Comparison of ENCODE assay signal across 15 mouse cellular contexts in genomic region chr2:70640968-70641367, GRCm38 (mm10). TPM values are rescaled to one million over a fixed set of nuclear protein-coding genes. Genes with fewer than 3 reads are reported as not detected.
DNase-seq lines count a peak whose midpoint lies in the region; ATAC-seq and TF ChIP-seq lines count a peak whose summit lies in the region.
"Had no signal": no experiment of that assay in that cellular context is flagged by ENCODE, and none has a peak within 500 bp of the region (broad histone marks: within the 10 kb centered on the region; RNA-seq: fewer than 3 reads in every experiment).

No protein-coding gene starts in this region.

- H3K4me2 ChIP-seq in liver, postnatal 0 days (ENCODE audit: low read depth, low read length) = no peak overlapping the region
- no peak overlapping the region for H3K4me2 ChIP-seq in liver, embryonic 12.5 days
- H3K4me2 ChIP-seq: forebrain, embryonic 13.5 days had no signal

- intact Hi-C loops in heart, adult 2 months (cut with DNase I) = no loop called here

- H3K36me3 ChIP-seq in heart, adult 2 months (ENCODE audit: control insufficient read depth, insufficient read depth, low read length) = no peaks in the 10 kb centered on the region
- no peaks in the 10 kb centered on the region for H3K36me3 ChIP-seq in heart, embryonic 10.5 days
- H3K36me3 ChIP-seq in liver, postnatal 0 days (replicated peaks; ENCODE audit: insufficient read depth, low read length) = no peaks in the 10 kb centered on the region
- no peaks in the 10 kb centered on the region for H3K36me3 ChIP-seq in liver, embryonic 12.5 days
- H3K36me3 ChIP-seq: hindbrain, embryonic 10.5 days had no signal

- TF ChIP-seq EP300 in heart, adult 2 months (IDR thresholded peaks at IDR 0.05; ENCODE audit: insufficient read depth, low read depth, low read length) = no peak
- TF ChIP-seq EP300 in liver, postnatal 0 days (IDR thresholded peaks at IDR 0.05; ENCODE audit: low read depth) = no peak

- no peak for DNase-seq in heart, adult 2 months
- no peak for DNase-seq in heart, embryonic 10.5 days (ENCODE audit: low spot score)
- DNase-seq in liver, postnatal 0 days = no peak
- DNase-seq in A20 (ENCODE audit: low read depth, low spot score) (peak; percentile 33), ZHBTc4 (ENCODE audit: low read depth, low spot score) (peak; percentile 64)
- no peak for DNase-seq in adrenal gland, postnatal 4 days (ENCODE audit: low spot score in 2 of 2)
- DNase-seq in frontal cortex, adult 2 months (ENCODE audit: extremely low spot score in 1 of 2, low spot score in 1 of 2) = no peak
- DNase-seq: adrenal gland, postnatal 14 days; cerebellum, adult 9-11 months; lung, adult 18-20 months; midbrain, embryonic 14.5 days had no signal

- no peak overlapping the region for H3K4me3 ChIP-seq in heart, adult 2 months
- H3K4me3 ChIP-seq in heart, embryonic 10.5 days = no peak overlapping the region
- no peak overlapping the region for H3K4me3 ChIP-seq in liver, postnatal 0 days (ENCODE audit: low read depth, low read length)
- H3K4me3 ChIP-seq in liver, embryonic 12.5 days = no peak overlapping the region
- H3K4me3 ChIP-seq: forebrain, embryonic 13.5 days; hindbrain, embryonic 10.5 days had no signal

- H3K9ac ChIP-seq in heart, adult 2 months (ENCODE audit: low read depth, low read length) = no peak overlapping the region
- no peak overlapping the region for H3K9ac ChIP-seq in liver, postnatal 0 days (replicated peaks)
- H3K9ac ChIP-seq in liver, embryonic 12.5 days = no peak overlapping the region
- H3K9ac ChIP-seq: forebrain, embryonic 13.5 days had no signal

- H3K27me3 ChIP-seq in heart, adult 2 months (ENCODE audit: control insufficient read depth, insufficient read depth, low read length) = no peaks in the 10 kb centered on the region
- no peaks in the 10 kb centered on the region for H3K27me3 ChIP-seq in heart, embryonic 10.5 days (ENCODE audit: insufficient read depth, poor library complexity, severe bottlenecking)
- H3K27me3 ChIP-seq in liver, postnatal 0 days (ENCODE audit: insufficient read depth, low read length) = no peaks in the 10 kb centered on the region
- no peaks in the 10 kb centered on the region for H3K27me3 ChIP-seq in liver, embryonic 12.5 days (replicated peaks)
- H3K27me3 ChIP-seq: forebrain, embryonic 13.5 days had no signal

- no peaks in the 10 kb centered on the region for H3K9me3 ChIP-seq in heart, embryonic 10.5 days
- no peaks in the 10 kb centered on the region for H3K9me3 ChIP-seq in liver, postnatal 0 days (ENCODE audit: low read length)
- 0 out of 2 replicates have a peak, but pooled peaks cover 3% of the 10 kb centered on the region for H3K9me3 ChIP-seq in liver, embryonic 12.5 days (replicated peaks)
- H3K9me3 ChIP-seq: forebrain, embryonic 13.5 days had no signal

- no peaks in the 10 kb centered on the region; the same call in 1 of the 2 replicates for H3K4me1 ChIP-seq in heart, adult 2 months (ENCODE audit: control insufficient read depth, insufficient read depth, low read length)
- no peaks in the 10 kb centered on the region for H3K4me1 ChIP-seq in heart, embryonic 10.5 days
- no peaks in the 10 kb centered on the region for H3K4me1 ChIP-seq in liver, postnatal 0 days (ENCODE audit: insufficient read depth)
- no peaks in the 10 kb centered on the region for H3K4me1 ChIP-seq in liver, embryonic 12.5 days

- H3K79me2 ChIP-seq in heart, adult 2 months (replicated peaks; ENCODE audit: control insufficient read depth, insufficient read depth, low read length) = no peaks in the 10 kb centered on the region

- 0 out of 2 replicates have a peak, but pooled peaks have one; percentile 7 for TF ChIP-seq CTCF in heart, adult 2 months (IDR thresholded peaks at IDR 0.05)
- 0 out of 2 replicates have a peak, but pooled peaks have one; percentile 18 for TF ChIP-seq CTCF in liver, postnatal 0 days (IDR thresholded peaks at IDR 0.05; ENCODE audit: low read depth)

- H3K27ac ChIP-seq in heart, adult 2 months = no peak overlapping the region
- no peak overlapping the region for H3K27ac ChIP-seq in heart, embryonic 10.5 days
- no peak overlapping the region for H3K27ac ChIP-seq in liver, postnatal 0 days (ENCODE audit: low read depth)
- no peak overlapping the region for H3K27ac ChIP-seq in liver, embryonic 12.5 days
- H3K27ac ChIP-seq: forebrain, embryonic 13.5 days; hindbrain, embryonic 10.5 days had no signal

- no peak for TF ChIP-seq POLR2A in heart, adult 2 months (IDR thresholded peaks at IDR 0.05; ENCODE audit: insufficient read depth, low read depth, low read length)

- ATAC-seq in liver, postnatal 0 days = no peak
- no peak for ATAC-seq in liver, embryonic 12.5 days
- ATAC-seq: activated CD4-positive, CD25-positive, alpha-beta regulatory T cell, adult 4 months; forebrain, embryonic 13.5 days had no signal

RNA-seq across cellular contexts. Expression of gene Gorasp2, which starts 20.4 kb away (rescaled TPM):
- 10 to 100 TPM; 59.5 to 67.8 TPM for total RNA-seq in heart, adult 2 months (2021)
- 80.2 and 91.4 TPM in 2 replicates for polyA plus RNA-seq in heart, adult 2 months (2012; rRNA removed)
- 198 and 205 TPM in 2 replicates for polyA plus RNA-seq in heart, embryonic 10.5 days (2016; fragmentation: Nextera tagmentation; extraction: Ambion mirVana)
- 61.8 and 64.7 TPM in 2 replicates for polyA plus RNA-seq in liver, postnatal 0 days (2015; fragmentation: Nextera tagmentation; extraction: Ambion mirVana)
- 78.5 and 84.3 TPM in 2 replicates for polyA plus RNA-seq in liver, embryonic 12.5 days (2016; fragmentation: Nextera tagmentation; extraction: Ambion mirVana)
- 100 to 1,000 TPM; 106 to 110 TPM for total RNA-seq in adrenal gland, postnatal 4 days (2021)
- 80.5 and 81.2 TPM in 2 replicates for polyA plus RNA-seq in frontal cortex, adult 2 months (2012; rRNA removed)

RNA-seq across cellular contexts. Expression of gene Gm26558, which starts 20.9 kb away (rescaled TPM):
- total RNA-seq in heart, adult 2 months (2021) = not detected
- polyA plus RNA-seq in heart, adult 2 months (2012; rRNA removed) = not detected in 2 replicates
- 3.8 and 4.6 TPM in 2 replicates for polyA plus RNA-seq in heart, embryonic 10.5 days (2016; fragmentation: Nextera tagmentation; extraction: Ambion mirVana)
- 0.80 and 1.2 TPM in 2 replicates for polyA plus RNA-seq in liver, postnatal 0 days (2015; fragmentation: Nextera tagmentation; extraction: Ambion mirVana)
- 2.5 and 3.4 TPM in 2 replicates for polyA plus RNA-seq in liver, embryonic 12.5 days (2016; fragmentation: Nextera tagmentation; extraction: Ambion mirVana)
- under 1 TPM in 1 of 2 experiments, not detected in 1; 0.48 TPM for total RNA-seq in adrenal gland, postnatal 4 days (2021)
- polyA plus RNA-seq in frontal cortex, adult 2 months (2012; rRNA removed) = 0.25 and 0.78 TPM in 2 replicates
- total RNA-seq: adrenal gland, postnatal 14 days had no signal
- polyA plus RNA-seq: activated CD4-positive, CD25-positive, alpha-beta regulatory T cell, adult 4 months had no signal

Comparison
In these comparisons a context has a peak if more than half of its experiments do, and no peak if none do; other contexts are left out.
1. DNase-seq: peak in A20 (single experiment) and ZHBTc4 (single experiment); none in heart, adult 2 months (0 of 2), heart, embryonic 10.5 days (single experiment), liver, postnatal 0 days (single experiment), adrenal gland, postnatal 4 days (0 of 2) and frontal cortex, adult 2 months (0 of 2).